Mouse (Mus musculus): ENCODE data around the gene Frmd4a.
"Not testable (repeated sequence)": the region's sequence is repeated elsewhere in the genome, so short reads cannot be mapped to it uniquely, and the experiment has no call there.

The Frmd4a gene

GRCm38 (mm10) chr2:4291100-4291499 lies 273.6 kb downstream of the Frmd4a start:
- DNase-seq (ENCODE audit: low read depth): no peak

GRCm38 (mm10) chr2:4291671-4292070 lies 274.2 kb downstream of the Frmd4a start:
- DNase-seq (ENCODE audit: low read depth): no peak

GRCm38 (mm10) chr2:4293726-4294125 lies 276.2 kb downstream of the Frmd4a start:
- no peak for DNase-seq (ENCODE audit: low read depth)

GRCm38 (mm10) chr2:4295641-4296040 lies 278.1 kb downstream of the Frmd4a start:
- no peak for DNase-seq (ENCODE audit: low read depth)

- DNase-seq (ENCODE audit: low read depth): no peak
These were observed 279.4 kb downstream of the Frmd4a start for GRCm38 (mm10) chr2:4296881-4297280.

GRCm38 (mm10) chr2:4298325-4299215 lies 281.1 kb downstream of the Frmd4a start:
- no peak for DNase-seq (ENCODE audit: low read depth)

- DNase-seq (ENCODE audit: low read depth): no peak
These were observed 282.1 kb downstream of the Frmd4a start for GRCm38 (mm10) chr2:4299593-4299992.

- DNase-seq (ENCODE audit: low read depth): no peak
These were observed 282.9 kb downstream of the Frmd4a start for GRCm38 (mm10) chr2:4300383-4300811.

- no peak for DNase-seq (ENCODE audit: low read depth)
These were observed 283.3 kb downstream of the Frmd4a start for GRCm38 (mm10) chr2:4300816-4301215.

- no peak for DNase-seq (ENCODE audit: low read depth)
These were observed 283.7 kb downstream of the Frmd4a start for GRCm38 (mm10) chr2:4301256-4301655.

GRCm38 (mm10) chr2:4301692-4302091 lies 284.2 kb downstream of the Frmd4a start:
- DNase-seq (ENCODE audit: low read depth): no peak

- no peak for DNase-seq (ENCODE audit: low read depth)
These were observed 284.6 kb downstream of the Frmd4a start for GRCm38 (mm10) chr2:4302119-4302518.

GRCm38 (mm10) chr2:4307076-4307475 lies 289.6 kb downstream of the Frmd4a start:
- DNase-seq (ENCODE audit: low read depth): no peak

- no peak for DNase-seq (ENCODE audit: low read depth)
These were observed 297.0 kb downstream of the Frmd4a start for GRCm38 (mm10) chr2:4314545-4314944.

- no peak for DNase-seq (ENCODE audit: low read depth)
These were observed 299.1 kb downstream of the Frmd4a start for GRCm38 (mm10) chr2:4316589-4316988.

GRCm38 (mm10) chr2:4318134-4318533 lies 300.6 kb downstream of the Frmd4a start:
- DNase-seq (ENCODE audit: low read depth): no peak

GRCm38 (mm10) chr2:4326241-4327010 lies 308.9 kb downstream of the Frmd4a start:
- no peak for DNase-seq (ENCODE audit: low read depth)

GRCm38 (mm10) chr2:4327011-4327340 lies 309.5 kb downstream of the Frmd4a start:
- DNase-seq (ENCODE audit: low read depth): no peak

- DNase-seq (ENCODE audit: low read depth): no peak
These were observed 314.9 kb downstream of the Frmd4a start for GRCm38 (mm10) chr2:4332441-4332840.

GRCm38 (mm10) chr2:4334201-4334600 lies 316.7 kb downstream of the Frmd4a start:
- no peak for DNase-seq (ENCODE audit: low read depth)

- no peak for DNase-seq (ENCODE audit: low read depth)
These were observed 317.4 kb downstream of the Frmd4a start for GRCm38 (mm10) chr2:4334936-4335335.

GRCm38 (mm10) chr2:4335881-4336280 lies 318.4 kb downstream of the Frmd4a start:
- no peak for DNase-seq (ENCODE audit: low read depth)

GRCm38 (mm10) chr2:4338290-4338689 lies 320.8 kb downstream of the Frmd4a start:
- not testable (repeated sequence) for DNase-seq (ENCODE audit: low read depth)

Measured in induced T-regulatory cell, adult 2 months (primary cell).